Mouse (Mus musculus) lung, embryonic 16.5 days (tissue): ENCODE measurements around the gene Ncoa1. TPM values are rescaled to one million over a fixed set of nuclear protein-coding genes. Genes with fewer than 3 reads are reported as not detected.
"Not testable (repeated sequence)": the region's sequence is repeated elsewhere in the genome, so short reads cannot be mapped to it uniquely, and the experiment has no call there.

Experiments
- ATAC-seq: fragments of 200-750 bp; cut with Nextera tagmentation; 2 replicates; pipeline ENCODE4 v1.8.0; 2017; ENCODE audit warnings: low read depth, mild to moderate bottlenecking, moderate library complexity
- H3K27ac ChIP-seq: fragments of 300-500 bp; sonication (generic); 2 replicates; pipeline ENCODE4 v1.5.1; 2014; ENCODE audit warnings: mild to moderate bottlenecking, control low read depth, low read length
- H3K27me3 ChIP-seq: fragments of 300-500 bp; sonication (generic); 2 replicates; pipeline ENCODE4 v1.6.1; 2014; ENCODE audit warnings: low read depth, low read length, mixed read lengths; ENCODE audit not compliant: control insufficient read depth, insufficient read depth
- H3K36me3 ChIP-seq: fragments of 300-500 bp; sonication (generic); 2 replicates; pipeline ENCODE4 v1.6.1; 2014; ENCODE audit warnings: low read length; ENCODE audit not compliant: control insufficient read depth, insufficient read depth
- H3K4me1 ChIP-seq: fragments of 300-500 bp; sonication (generic); replicated peaks from 2 replicates; pipeline ENCODE4 v1.6.1; 2014; ENCODE audit warnings: low read length, mixed read lengths; ENCODE audit not compliant: control insufficient read depth, insufficient read depth
- H3K4me2 ChIP-seq: fragments of 300-500 bp; sonication (generic); 2 replicates; pipeline ENCODE4 v1.6.1; 2014; ENCODE audit warnings: low read depth, low read length, control low read depth
- H3K4me3 ChIP-seq: fragments of 300-500 bp; sonication (generic); 2 replicates; pipeline ENCODE4 v1.5.1; 2014; ENCODE audit warnings: mild to moderate bottlenecking, low read length, control low read depth
- H3K9ac ChIP-seq: fragments of 300-500 bp; sonication (generic); 2 replicates; pipeline ENCODE4 v1.6.1; 2014; ENCODE audit warnings: low read length, control low read depth
- H3K9me3 ChIP-seq: fragments of 300-500 bp; sonication (generic); 2 replicates; pipeline ENCODE4 v1.6.1; 2016; ENCODE audit warnings: low read length; ENCODE audit not compliant: control insufficient read depth
- WGBS: fragments of 180-500 bp; shearing (Covaris S2); extraction: QIAGEN DNeasy Blood & Tissue Kit; methylation state at CpG from one replicate; pipeline ENCODE4 v1.1.7; 2014; 5-methylcytosine and 5-hydroxymethylcytosine counted together
- polyA plus RNA-seq: library from polyadenylated mRNA; unstranded; fragments of >200 nt; fragmentation: Nextera tagmentation; extraction: Ambion mirVana; gene quantifications from 2 replicates; pipeline ENCODE4 v1.2.1, GENCODE M21; 2015

Ncoa1 gene
- polyA plus RNA-seq, 1 experiment from 2014 or later = 7.1 TPM

- Histone ChIP-seq H3K4me2 (no peak overlapping the region), H3K4me3 (no peak overlapping the region), H3K27me3 (no peaks in the 10 kb centered on the region), H3K27ac (no peak overlapping the region), H3K36me3 (peaks cover 8% of the 10 kb centered on the region), H3K9ac (no peak overlapping the region), H3K9me3 (no peaks in the 10 kb centered on the region), H3K4me1 (no peaks in the 10 kb centered on the region)
- no peak for ATAC-seq
- 86% methylated on average over 3 of the region's 3 CpGs for WGBS
These were observed 197.8 kb downstream of the Ncoa1 start for GRCm38 (mm10) chr12:4278978-4279755.

- no peaks in the 10 kb centered on the region for H3K4me1 ChIP-seq
- no peak for ATAC-seq
- no peak overlapping the region for H3K4me3 ChIP-seq
- no peak overlapping the region for H3K4me2 ChIP-seq
- no peaks in the 10 kb centered on the region for H3K27me3 ChIP-seq
- no peak overlapping the region for H3K9ac ChIP-seq
- H3K9me3 ChIP-seq = no peaks in the 10 kb centered on the region
- H3K27ac ChIP-seq = no peak overlapping the region
- 82% methylated on average over 6 of the region's 6 CpGs for WGBS
- peaks cover 26% of the 10 kb centered on the region for H3K36me3 ChIP-seq
These were observed 205.9 kb downstream of the Ncoa1 start for GRCm38 (mm10) chr12:4271078-4271477.

GRCm38 (mm10) chr12:4267765-4268164, 209.2 kb downstream of the Ncoa1 start:
- H3K27ac ChIP-seq = no peak overlapping the region
- ATAC-seq = no peak
- 90% methylated on average over 4 of the region's 4 CpGs for WGBS
- no peaks in the 10 kb centered on the region for H3K4me1 ChIP-seq
- H3K36me3 ChIP-seq = peaks cover 26% of the 10 kb centered on the region
- no peaks in the 10 kb centered on the region for H3K27me3 ChIP-seq
- H3K9ac ChIP-seq = no peak overlapping the region
- no peak overlapping the region for H3K4me3 ChIP-seq
- H3K4me2 ChIP-seq = no peak overlapping the region
- H3K9me3 ChIP-seq = no peaks in the 10 kb centered on the region

- Histone ChIP-seq H3K9ac (no peak overlapping the region), H3K4me2 (no peak overlapping the region), H3K4me1 (no peaks in the 10 kb centered on the region), H3K4me3 (no peak overlapping the region), H3K9me3 (no peaks in the 10 kb centered on the region), H3K36me3 (peaks cover 4% of the 10 kb centered on the region), H3K27me3 (no peaks in the 10 kb centered on the region), H3K27ac (no peak overlapping the region)
- 84% methylated on average over 16 of the region's 16 CpGs for WGBS
- ATAC-seq = no peak
These were observed 224.0 kb downstream of the Ncoa1 start for GRCm38 (mm10) chr12:4252742-4253655.

GRCm38 (mm10) chr12:4249786-4250185, 227.2 kb downstream of the Ncoa1 start:
- no peak overlapping the region for H3K9ac ChIP-seq
- WGBS = 68% methylated on average over 6 of the region's 6 CpGs
- ATAC-seq = no peak

GRCm38 (mm10) chr12:4245742-4246141, 231.2 kb downstream of the Ncoa1 start:
- H3K9me3 ChIP-seq = no peaks in the 10 kb centered on the region
- H3K9ac ChIP-seq = no peak overlapping the region
- no peaks in the 10 kb centered on the region for H3K27me3 ChIP-seq
- no peak for ATAC-seq
- H3K36me3 ChIP-seq = peaks cover 2% of the 10 kb centered on the region; the same call in 1 of the 2 replicates
- no peak overlapping the region for H3K27ac ChIP-seq
- no peak overlapping the region for H3K4me2 ChIP-seq
- H3K4me1 ChIP-seq = no peaks in the 10 kb centered on the region
- WGBS = 74% methylated on average over 10 of the region's 10 CpGs
- H3K4me3 ChIP-seq = no peak overlapping the region

More at GRCm38 (mm10) chr12:4249786-4250185, 227.2 kb downstream of the Ncoa1 start:
- no peak overlapping the region for H3K4me2 ChIP-seq
- H3K27me3 ChIP-seq = no peaks in the 10 kb centered on the region
- no peak overlapping the region for H3K27ac ChIP-seq
- no peaks in the 10 kb centered on the region for H3K4me1 ChIP-seq
- H3K36me3 ChIP-seq = peaks cover 4% of the 10 kb centered on the region
- no peak overlapping the region for H3K4me3 ChIP-seq
- H3K9me3 ChIP-seq = no peaks in the 10 kb centered on the region

- Histone ChIP-seq H3K27ac (no peak overlapping the region), H3K27me3 (no peaks in the 10 kb centered on the region), H3K4me2 (no peak overlapping the region), H3K36me3 (peaks cover 2% of the 10 kb centered on the region; the same call in 1 of the 2 replicates), H3K9ac (no peak overlapping the region), H3K9me3 (no peaks in the 10 kb centered on the region), H3K4me3 (no peak overlapping the region), H3K4me1 (no peaks in the 10 kb centered on the region)
- peak; percentile 66; the same call in 1 of the 2 replicates for ATAC-seq
- 43% methylated on average over 2 of the region's 2 CpGs for WGBS
These were observed 233.2 kb downstream of the Ncoa1 start for GRCm38 (mm10) chr12:4243805-4244204.

- H3K27ac ChIP-seq, H3K9me3 ChIP-seq, H3K4me2 ChIP-seq, H3K27me3 ChIP-seq, H3K9ac ChIP-seq, H3K36me3 ChIP-seq, H3K4me1 ChIP-seq, ATAC-seq, H3K4me3 ChIP-seq: not testable (repeated sequence)
- WGBS = 58% methylated on average over 8 of the region's 8 CpGs
These were observed 236.7 kb downstream of the Ncoa1 start for GRCm38 (mm10) chr12:4240281-4240680.

- Histone ChIP-seq H3K36me3 (0 out of 2 replicates have a peak, but pooled peaks cover 3% of the 10 kb centered on the region), H3K4me2 (no peak overlapping the region), H3K27ac (no peak overlapping the region), H3K4me1 (peaks cover 7% of the 10 kb centered on the region), H3K27me3 (no peaks in the 10 kb centered on the region), H3K4me3 (no peak overlapping the region), H3K9me3 (no peaks in the 10 kb centered on the region), H3K9ac (no peak overlapping the region)
- 94% methylated on average over 15 of the region's 15 CpGs for WGBS
- no peak for ATAC-seq
These were observed 239.5 kb downstream of the Ncoa1 start for GRCm38 (mm10) chr12:4237481-4237880.
